Mouse (Mus musculus) midbrain, postnatal 0 days (tissue): ENCODE results near the gene Arl15. TPM values are rescaled to one million over a fixed set of nuclear protein-coding genes. Genes with fewer than 3 reads are reported as not detected.

Experiments
- ATAC-seq: fragments of 200-750 bp; cut with Nextera tagmentation; 2 replicates; pipeline ENCODE4 v1.8.0; 2017; ENCODE audit warnings: moderate number of reproducible peaks, mild to moderate bottlenecking, moderate TSS enrichment, moderate library complexity; ENCODE audit not compliant: low FRiP score
- DNase-seq: peaks from one replicate; pipeline ENCODE4 v3.0.0-alpha.2; 2015; ENCODE audit warnings: low spot score
- H3K27ac ChIP-seq: fragments of 300-500 bp; sonication (generic); 2 replicates; pipeline ENCODE4 v1.5.1; 2014; ENCODE audit warnings: low read depth, mild to moderate bottlenecking, low read length, mixed read lengths
- H3K27me3 ChIP-seq: fragments of 300-500 bp; sonication (generic); 2 replicates; pipeline ENCODE4 v1.6.1; 2014; ENCODE audit warnings: low read length, control low read depth, mixed read lengths; ENCODE audit not compliant: insufficient read depth
- H3K36me3 ChIP-seq: fragments of 300-500 bp; sonication (generic); 2 replicates; pipeline ENCODE4 v1.6.1; 2014; ENCODE audit warnings: low read length, control low read depth, mixed read lengths; ENCODE audit not compliant: insufficient read depth
- H3K4me1 ChIP-seq: fragments of 300-500 bp; sonication (generic); 2 replicates; pipeline ENCODE4 v1.6.1; 2014; ENCODE audit warnings: mild to moderate bottlenecking, control low read depth, antibody characterized with exemption, low read length, mixed read lengths; ENCODE audit not compliant: insufficient read depth
- H3K4me2 ChIP-seq: fragments of 300-500 bp; sonication (generic); 2 replicates; pipeline ENCODE4 v1.6.1; 2014; ENCODE audit warnings: low read depth, mild to moderate bottlenecking, low read length, mixed read lengths; ENCODE audit not compliant: poor library complexity, severe bottlenecking
- H3K4me3 ChIP-seq: fragments of 300-500 bp; sonication (generic); 2 replicates; pipeline ENCODE4 v1.5.1; 2014; ENCODE audit warnings: low read depth, mild to moderate bottlenecking, low read length, moderate library complexity
- H3K9ac ChIP-seq: fragments of 300-500 bp; sonication (generic); replicated peaks from 2 replicates; pipeline ENCODE4 v1.6.1; 2014; ENCODE audit warnings: mild to moderate bottlenecking, low read length, moderate library complexity, mixed read lengths; ENCODE audit not compliant: poor library complexity, severe bottlenecking
- H3K9me3 ChIP-seq: fragments of 300-500 bp; sonication (generic); 2 replicates; pipeline ENCODE4 v1.6.1; 2016; ENCODE audit warnings: low read length, control low read depth
- CTCF ChIP-seq: IDR thresholded peaks from 2 replicates; pipeline ENCODE4 v1.5.1; 2016; ENCODE audit warnings: antibody characterized with exemption, mild to moderate bottlenecking
- WGBS: fragments of 180-500 bp; shearing (Covaris S2); extraction: QIAGEN DNeasy Blood & Tissue Kit; methylation state at CpG from one replicate; pipeline ENCODE4 v1.1.7; 2014; 5-methylcytosine and 5-hydroxymethylcytosine counted together
- polyA plus RNA-seq: library from polyadenylated mRNA; unstranded; fragments of >200 nt; fragmentation: Nextera tagmentation; extraction: Ambion mirVana; gene quantifications from 2 replicates; pipeline ENCODE4 v1.2.1, GENCODE M21; 2015
- total RNA-seq: library from RNA; depleted of rRNA; stranded (reverse); fragments of >200 nt; gene quantifications from 2 replicates; pipeline ENCODE4 v1.2.3, GENCODE M21; 2014

The Arl15 gene
- total and polyA plus RNA-seq, 2 experiments from 2014 or later, result 16.8 to 54.8 TPM

DNA sequence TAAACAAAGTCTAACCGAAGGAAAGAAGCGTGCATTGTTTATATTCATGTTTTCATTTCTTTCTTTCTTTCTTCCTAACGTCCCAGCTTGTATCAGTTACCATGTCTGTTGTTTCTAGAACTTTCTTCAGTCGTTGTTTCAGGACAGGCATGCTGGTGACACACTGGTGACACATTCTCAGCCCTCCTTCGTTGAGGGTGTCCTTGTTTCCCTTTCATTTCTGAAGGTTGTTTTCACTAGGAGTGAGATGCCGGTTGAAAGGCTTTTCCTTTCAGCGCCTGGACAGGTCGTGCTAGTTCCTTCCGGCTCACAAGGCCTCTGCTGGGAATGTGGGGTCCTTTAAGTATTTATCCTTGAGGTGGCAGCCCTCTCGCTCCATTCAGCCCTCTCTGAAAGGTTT, 253.8 kb downstream of the Arl15 start:
- 51% methylated on average over 10 of the region's 10 CpGs for WGBS
- no peaks in the 10 kb centered on the region for H3K4me1 ChIP-seq
- no peak overlapping the region for H3K4me3 ChIP-seq
- ATAC-seq, result no peak
- H3K36me3 ChIP-seq, result no peaks in the 10 kb centered on the region
- no peak for TF ChIP-seq CTCF
- DNase-seq, result no peak
- H3K9me3 ChIP-seq, result no peaks in the 10 kb centered on the region
- no peak overlapping the region for H3K4me2 ChIP-seq
- H3K9ac ChIP-seq, result no peak overlapping the region
- H3K27me3 ChIP-seq, result no peaks in the 10 kb centered on the region
- no peak overlapping the region for H3K27ac ChIP-seq

- Histone ChIP-seq H3K4me3 (no peak overlapping the region), H3K4me2 (no peak overlapping the region), H3K36me3 (no peaks in the 10 kb centered on the region), H3K9me3 (no peaks in the 10 kb centered on the region), H3K27me3 (no peaks in the 10 kb centered on the region), H3K9ac (no peak overlapping the region), H3K27ac (no peak overlapping the region), H3K4me1 (no peaks in the 10 kb centered on the region)
- DNase-seq (no peak), ATAC-seq (no peak)
- no peak for TF ChIP-seq CTCF
- 51% methylated on average over 3 of the region's 3 CpGs for WGBS
These were observed 254.4 kb downstream of the Arl15 start for GRCm38 (mm10) chr13:114048688-114049087.

GRCm38 (mm10) chr13:114051151-114051850, 257.0 kb downstream of the Arl15 start:
- no peak for ATAC-seq
- H3K4me1 ChIP-seq, result no peaks in the 10 kb centered on the region
- H3K9me3 ChIP-seq, result no peaks in the 10 kb centered on the region
- no peaks in the 10 kb centered on the region for H3K27me3 ChIP-seq
- no peak for DNase-seq
- H3K4me2 ChIP-seq, result no peak overlapping the region
- no peak for TF ChIP-seq CTCF
- H3K27ac ChIP-seq, result no peak overlapping the region
- H3K36me3 ChIP-seq, result no peaks in the 10 kb centered on the region
- H3K4me3 ChIP-seq, result no peak overlapping the region
- 34% methylated on average over 9 of the region's 9 CpGs for WGBS
- no peak overlapping the region for H3K9ac ChIP-seq

DNA sequence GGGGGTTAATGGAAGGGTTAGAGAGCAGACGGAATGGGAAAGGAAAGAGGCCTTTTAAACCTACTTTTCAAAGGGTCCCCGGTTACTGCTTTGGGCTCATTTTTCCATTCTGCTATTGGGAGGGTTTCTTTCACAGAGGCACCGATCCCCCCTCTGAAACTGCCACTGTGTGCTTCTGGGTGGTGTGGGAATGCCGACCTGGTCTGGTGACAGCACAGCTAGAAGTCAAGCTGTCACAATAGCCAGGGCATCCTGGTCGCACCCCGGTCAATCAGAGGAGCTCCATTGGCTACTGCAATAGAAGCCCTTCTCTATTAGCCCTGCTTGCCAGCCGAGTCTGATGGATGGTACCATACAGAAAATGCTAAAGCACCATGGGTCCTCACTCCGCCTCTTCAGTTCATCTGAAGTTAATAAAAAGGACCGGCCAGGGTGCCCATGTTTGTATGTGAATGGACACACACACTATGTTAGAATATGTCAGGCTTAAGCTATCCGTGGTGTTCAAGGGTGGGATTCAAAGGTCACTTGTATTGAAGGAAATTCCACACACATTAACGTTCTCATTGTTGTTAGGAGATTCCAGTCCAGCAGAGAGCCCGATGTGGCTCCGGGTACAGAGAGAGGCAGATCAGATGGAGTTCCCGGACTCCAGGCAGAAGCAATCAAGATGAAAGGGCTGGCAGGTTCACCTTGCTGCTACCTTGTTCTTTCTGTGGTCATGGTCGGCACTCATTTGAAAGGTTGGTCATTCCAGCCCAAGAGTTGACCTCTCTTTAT, 258.3 kb downstream of the Arl15 start:
- no peaks in the 10 kb centered on the region for H3K9me3 ChIP-seq
- no peak overlapping the region for H3K4me3 ChIP-seq
- no peaks in the 10 kb centered on the region for H3K36me3 ChIP-seq
- ATAC-seq (no peak), DNase-seq (no peak)
- no peak overlapping the region for H3K4me2 ChIP-seq
- H3K4me1 ChIP-seq, result no peaks in the 10 kb centered on the region
- no peak for TF ChIP-seq CTCF
- no peaks in the 10 kb centered on the region for H3K27me3 ChIP-seq
- H3K9ac ChIP-seq, result no peak overlapping the region
- 33% methylated on average over 15 of the region's 15 CpGs for WGBS
- H3K27ac ChIP-seq, result no peak overlapping the region

- no peak for TF ChIP-seq CTCF
- Histone ChIP-seq H3K4me1 (no peaks in the 10 kb centered on the region), H3K27me3 (no peaks in the 10 kb centered on the region), H3K4me2 (no peak overlapping the region), H3K36me3 (no peaks in the 10 kb centered on the region), H3K9me3 (no peaks in the 10 kb centered on the region), H3K27ac (no peak overlapping the region), H3K9ac (no peak overlapping the region), H3K4me3 (no peak overlapping the region)
- 89% methylated on average over 2 of the region's 2 CpGs for WGBS
- ATAC-seq (no peak), DNase-seq (no peak)
These were observed 259.0 kb downstream of the Arl15 start for GRCm38 (mm10) chr13:114053261-114053660.

GRCm38 (mm10) chr13:114055686-114056085, 261.4 kb downstream of the Arl15 start:
- H3K36me3 ChIP-seq, result no peaks in the 10 kb centered on the region
- H3K9me3 ChIP-seq, result no peaks in the 10 kb centered on the region
- no peak overlapping the region for H3K9ac ChIP-seq
- no peak overlapping the region for H3K4me3 ChIP-seq
- no peak overlapping the region for H3K27ac ChIP-seq
- 41% methylated on average over 9 of the region's 9 CpGs for WGBS
- no peak for TF ChIP-seq CTCF
- no peak overlapping the region for H3K4me2 ChIP-seq
- DNase-seq, result peak; percentile 60
- H3K27me3 ChIP-seq, result no peaks in the 10 kb centered on the region
- H3K4me1 ChIP-seq, result no peaks in the 10 kb centered on the region
- ATAC-seq, result no peak
